Mouse (Mus musculus) common myeloid progenitor, adult 5-6 weeks (primary cell): ENCODE results near the gene Ajuba. TPM values are rescaled to one million over a fixed set of nuclear protein-coding genes. Genes with fewer than 3 reads are reported as not detected.
A peak's percentile ranks its signal among the peaks of the same experiment; 100 is the strongest.
"Not testable (repeated sequence)": the region's sequence is repeated elsewhere in the genome, so short reads cannot be mapped to it uniquely, and the experiment has no call there.

ENCODE experiments used
- ATAC-seq: replicated peaks from 2 replicates; pipeline ENCODE4 v1.8.0; 2016; ENCODE audit warnings: low read depth, mild to moderate bottlenecking, moderate TSS enrichment, inconsistent platforms; ENCODE audit not compliant: poor library complexity, severe bottlenecking
- total RNA-seq: library from RNA; stranded (forward); fragments of 200-1000, 187-1606 nt; gene quantifications from 2 replicates; pipeline ENCODE4 v1.2.3, GENCODE M21; 2017

The Ajuba gene
- 1.3 and 1.9 TPM in 2 replicates for total RNA-seq

GRCm38 (mm10) chr14:54577089-54577982 lies at the start of gene Ajuba:
Ajuba (minus strand) TSS chr14:54577558.
- peak; percentile 63 for ATAC-seq

GRCm38 (mm10) chr14:54624976-54625375 lies 47.6 kb upstream of the Ajuba start:
- no peak for ATAC-seq

- peak; percentile 54; the same call in 1 of the 2 replicates for ATAC-seq
Observed at GRCm38 (mm10) chr14:54623334-54623733, 46.0 kb upstream of the Ajuba start.

GRCm38 (mm10) chr14:54621133-54621532 lies 43.8 kb upstream of the Ajuba start, which contains the start of gene Psmb11:
Psmb11 (plus strand) TSS chr14:54621433.
- no peak for ATAC-seq

- ATAC-seq: peak; percentile 98
Observed at GRCm38 (mm10) chr14:54617897-54618365, 40.6 kb upstream of the Ajuba start, which contains the start of gene Psmb5. Psmb5 (minus strand) TSS chr14:54618022.

- peak; percentile 58 for ATAC-seq
Observed at GRCm38 (mm10) chr14:54617152-54617896, 40.0 kb upstream of the Ajuba start.

GRCm38 (mm10) chr14:54616226-54616825 lies 39.0 kb upstream of the Ajuba start:
- ATAC-seq: no peak

GRCm38 (mm10) chr14:54614130-54614529 lies 36.8 kb upstream of the Ajuba start:
- not testable (repeated sequence) for ATAC-seq

GRCm38 (mm10) chr14:54610648-54611047 lies 33.3 kb upstream of the Ajuba start:
- no peak for ATAC-seq

- ATAC-seq: no peak
Observed at GRCm38 (mm10) chr14:54609962-54610361, 32.6 kb upstream of the Ajuba start.

- no peak for ATAC-seq
Observed at GRCm38 (mm10) chr14:54609245-54609644, 31.9 kb upstream of the Ajuba start.

- no peak for ATAC-seq
Observed at GRCm38 (mm10) chr14:54607226-54607625, 29.9 kb upstream of the Ajuba start.

GRCm38 (mm10) chr14:54605752-54606321 lies 28.5 kb upstream of the Ajuba start, which contains the start of gene 4931414P19Rik:
4931414P19Rik (minus strand) TSS chr14:54605993.
- peak; percentile 19; the same call in 1 of the 2 replicates for ATAC-seq

GRCm38 (mm10) chr14:54603686-54604085 lies 26.3 kb upstream of the Ajuba start:
- no peak for ATAC-seq

GRCm38 (mm10) chr14:54603038-54603654 lies 25.8 kb upstream of the Ajuba start:
- peak; percentile 98 for ATAC-seq

- 0 out of 2 replicates have a peak, but pooled peaks have one; percentile 5 for ATAC-seq
Observed at GRCm38 (mm10) chr14:54602613-54603012, 25.3 kb upstream of the Ajuba start.

- ATAC-seq: no peak
Observed at GRCm38 (mm10) chr14:54601601-54602000, 24.2 kb upstream of the Ajuba start.

- ATAC-seq: no peak
Observed at GRCm38 (mm10) chr14:54597084-54597483, 19.7 kb upstream of the Ajuba start.

- ATAC-seq: no peak
Observed at GRCm38 (mm10) chr14:54594631-54595414, 17.5 kb upstream of the Ajuba start.
